Mouse (Mus musculus): ENCODE measurements around the gene Odf4. TPM values are rescaled to one million over a fixed set of nuclear protein-coding genes. Genes with fewer than 3 reads are reported as not detected.

The Odf4 gene
- polyA plus RNA-seq, 2 experiments = not detected

- no peak overlapping the region for H3K27ac ChIP-seq (replicated peaks; ENCODE audit: low read depth, low read length)
- H3K4me1 ChIP-seq (ENCODE audit: control insufficient read depth, insufficient read depth, low read length) = no peaks in the 10 kb centered on the region
- H3K4me3 ChIP-seq (replicated peaks; ENCODE audit: low read length) = no peak overlapping the region; the same call in 1 of the 2 replicates
- 6% methylated on average over 12 of the region's 12 CpGs for WGBS
- ATAC-seq (ENCODE audit: low FRiP score, low read depth) (no peak), DNase-seq (ENCODE audit: low spot score) (no peak)
- TF ChIP-seq POLR2A (IDR thresholded peaks at IDR 0.05; ENCODE audit: borderline replicate concordance, extremely low read depth, insufficient read depth, insufficient read length) = no peak
- no peaks in the 10 kb centered on the region for H3K27me3 ChIP-seq (ENCODE audit: control insufficient read depth, insufficient read depth, low read length)
- H3K4me2 ChIP-seq (replicated peaks; ENCODE audit: low read depth, low read length, severe bottlenecking) = 0 out of 2 replicates have a peak overlapping the region, but pooled peaks have one; percentile 21
- H3K36me3 ChIP-seq (ENCODE audit: control insufficient read depth, insufficient read depth, low read length) = no peaks in the 10 kb centered on the region
- H3K9me3 ChIP-seq (ENCODE audit: control insufficient read depth, low read length) = no peaks in the 10 kb centered on the region
- H3K9ac ChIP-seq (ENCODE audit: low read depth, low read length, severe bottlenecking) = no peak overlapping the region
Observed at GRCm38 (mm10) chr11:68947542-68947993, 20.7 kb upstream of the Odf4 start.

GRCm38 (mm10) chr11:68946806-68947440, 20.0 kb upstream of the Odf4 start:
- Histone ChIP-seq H3K4me3 (replicated peaks; ENCODE audit: low read length) (no peak overlapping the region), H3K27me3 (ENCODE audit: control insufficient read depth, insufficient read depth, low read length) (no peaks in the 10 kb centered on the region), H3K36me3 (ENCODE audit: control insufficient read depth, insufficient read depth, low read length) (no peaks in the 10 kb centered on the region), H3K9me3 (ENCODE audit: control insufficient read depth, low read length) (no peaks in the 10 kb centered on the region), H3K4me2 (replicated peaks; ENCODE audit: low read depth, low read length, severe bottlenecking) (no peak overlapping the region; the same call in 1 of the 2 replicates), H3K4me1 (ENCODE audit: control insufficient read depth, insufficient read depth, low read length) (no peaks in the 10 kb centered on the region), H3K9ac (ENCODE audit: low read depth, low read length, severe bottlenecking) (no peak overlapping the region), H3K27ac (replicated peaks; ENCODE audit: low read depth, low read length) (no peak overlapping the region)
- TF ChIP-seq POLR2A (IDR thresholded peaks at IDR 0.05; ENCODE audit: borderline replicate concordance, extremely low read depth, insufficient read depth, insufficient read length) = no peak
- ATAC-seq (ENCODE audit: low FRiP score, low read depth) = no peak
- 8% methylated on average over 15 of the region's 16 CpGs for WGBS
- DNase-seq (ENCODE audit: low spot score) = no peak

GRCm38 (mm10) chr11:68946001-68946400, 19.1 kb upstream of the Odf4 start:
- no peak for TF ChIP-seq POLR2A (IDR thresholded peaks at IDR 0.05; ENCODE audit: borderline replicate concordance, extremely low read depth, insufficient read depth, insufficient read length)
- Histone ChIP-seq H3K4me1 (ENCODE audit: control insufficient read depth, insufficient read depth, low read length) (no peaks in the 10 kb centered on the region), H3K9ac (ENCODE audit: low read depth, low read length, severe bottlenecking) (no peak overlapping the region), H3K4me2 (replicated peaks; ENCODE audit: low read depth, low read length, severe bottlenecking) (no peak overlapping the region), H3K27me3 (ENCODE audit: control insufficient read depth, insufficient read depth, low read length) (no peaks in the 10 kb centered on the region), H3K36me3 (ENCODE audit: control insufficient read depth, insufficient read depth, low read length) (no peaks in the 10 kb centered on the region), H3K4me3 (replicated peaks; ENCODE audit: low read length) (no peak overlapping the region), H3K27ac (replicated peaks; ENCODE audit: low read depth, low read length) (no peak overlapping the region), H3K9me3 (ENCODE audit: control insufficient read depth, low read length) (no peaks in the 10 kb centered on the region)
- DNase-seq (ENCODE audit: low spot score) = no peak
- 82% methylated on average over 4 of the region's 4 CpGs for WGBS
- ATAC-seq (ENCODE audit: low FRiP score, low read depth) = no peak

- Histone ChIP-seq H3K9ac (ENCODE audit: low read depth, low read length, severe bottlenecking) (no peak overlapping the region), H3K36me3 (ENCODE audit: control insufficient read depth, insufficient read depth, low read length) (no peaks in the 10 kb centered on the region), H3K27ac (replicated peaks; ENCODE audit: low read depth, low read length) (no peak overlapping the region), H3K27me3 (ENCODE audit: control insufficient read depth, insufficient read depth, low read length) (no peaks in the 10 kb centered on the region), H3K9me3 (ENCODE audit: control insufficient read depth, low read length) (no peaks in the 10 kb centered on the region), H3K4me1 (ENCODE audit: control insufficient read depth, insufficient read depth, low read length) (peaks cover 5% of the 10 kb centered on the region), H3K4me3 (replicated peaks; ENCODE audit: low read length) (no peak overlapping the region), H3K4me2 (replicated peaks; ENCODE audit: low read depth, low read length, severe bottlenecking) (no peak overlapping the region)
- DNase-seq (ENCODE audit: low spot score) (no peak), ATAC-seq (ENCODE audit: low FRiP score, low read depth) (no peak)
- WGBS = 70% methylated on average over 2 of the region's 2 CpGs
- no peak for TF ChIP-seq POLR2A (IDR thresholded peaks at IDR 0.05; ENCODE audit: borderline replicate concordance, extremely low read depth, insufficient read depth, insufficient read length)
Observed at GRCm38 (mm10) chr11:68945245-68945644, 18.4 kb upstream of the Odf4 start.

GRCm38 (mm10) chr11:68942731-68943130, 15.8 kb upstream of the Odf4 start:
- Histone ChIP-seq H3K27me3 (ENCODE audit: control insufficient read depth, insufficient read depth, low read length) (no peaks in the 10 kb centered on the region), H3K27ac (replicated peaks; ENCODE audit: low read depth, low read length) (no peak overlapping the region), H3K36me3 (ENCODE audit: control insufficient read depth, insufficient read depth, low read length) (no peaks in the 10 kb centered on the region), H3K4me3 (replicated peaks; ENCODE audit: low read length) (no peak overlapping the region), H3K4me1 (ENCODE audit: control insufficient read depth, insufficient read depth, low read length) (peaks cover 7% of the 10 kb centered on the region), H3K9me3 (ENCODE audit: control insufficient read depth, low read length) (no peaks in the 10 kb centered on the region), H3K4me2 (replicated peaks; ENCODE audit: low read depth, low read length, severe bottlenecking) (no peak overlapping the region), H3K9ac (ENCODE audit: low read depth, low read length, severe bottlenecking) (no peak overlapping the region)
- 86% methylated on average over 8 of the region's 8 CpGs for WGBS
- no peak for DNase-seq (ENCODE audit: low spot score)
- no peak for TF ChIP-seq POLR2A (IDR thresholded peaks at IDR 0.05; ENCODE audit: borderline replicate concordance, extremely low read depth, insufficient read depth, insufficient read length)
- no peak for ATAC-seq (ENCODE audit: low FRiP score, low read depth)

All from limb, embryonic 14.5 days (tissue).